Mouse (Mus musculus): Measurements from ENCODE around the gene Ptger3. TPM values are rescaled to one million over a fixed set of nuclear protein-coding genes. Genes with fewer than 3 reads are reported as not detected.

Ptger3 gene
- total RNA-seq, 2 experiments from 2014 or later: 6.0 to 6.5 TPM

Small RNA genes lying within 50 kb of the gene (microRNA-seq; reads per million reads assigned to microRNA genes)
- gene Mir186: 190 to 210 reads per million in 2 experiments

Other genes with a start within 250 kb of the Ptger3 start
- 100 to 1,000 TPM; 134 to 138 TPM for gene Zranb2, start 32.7 kb upstream of the Ptger3 start, total RNA-seq (2021)